Mouse (Mus musculus) layer of hippocampus, adult 2 months (tissue): Measurements from ENCODE around the gene Ctdsp1. TPM values are rescaled to one million over a fixed set of nuclear protein-coding genes. Genes with fewer than 3 reads are reported as not detected.

Experiments
- DNase-seq, 2 experiments: peaks; one replicate each; pipeline ENCODE4 v3.0.0; 2022; ENCODE audit warnings: low spot score in 2 of 2
- H3K27ac ChIP-seq: fragments of 200-600 bp; 2 replicates; pipeline ENCODE4 v1.8.1; 2022
- H3K4me3 ChIP-seq: fragments of 200-600 bp; 2 replicates; pipeline ENCODE4 v1.8.1; 2022; ENCODE audit warnings: mild to moderate bottlenecking
- CTCF ChIP-seq: fragments of 200-600 bp; conservative IDR thresholded peaks from 2 replicates; pipeline ENCODE4 v1.8.1; 2022; ENCODE audit warnings: antibody characterized with exemption, mild to moderate bottlenecking, moderate library complexity
- total RNA-seq, 2 experiments: library from RNA; stranded (reverse); gene quantifications; 2 replicates each; pipeline ENCODE4 v1.2.3; 2021

Ctdsp1 gene
- total RNA-seq, 2 experiments from 2014 or later: 26.4 to 28.8 TPM

- DNase-seq: no peak
- H3K27ac ChIP-seq: no peak overlapping the region
- TF ChIP-seq CTCF: no peak
- no peak overlapping the region for H3K4me3 ChIP-seq
Observed at GRCm38 (mm10) chr1:74384525-74384924, 6.8 kb upstream of the Ctdsp1 start.

DNA sequence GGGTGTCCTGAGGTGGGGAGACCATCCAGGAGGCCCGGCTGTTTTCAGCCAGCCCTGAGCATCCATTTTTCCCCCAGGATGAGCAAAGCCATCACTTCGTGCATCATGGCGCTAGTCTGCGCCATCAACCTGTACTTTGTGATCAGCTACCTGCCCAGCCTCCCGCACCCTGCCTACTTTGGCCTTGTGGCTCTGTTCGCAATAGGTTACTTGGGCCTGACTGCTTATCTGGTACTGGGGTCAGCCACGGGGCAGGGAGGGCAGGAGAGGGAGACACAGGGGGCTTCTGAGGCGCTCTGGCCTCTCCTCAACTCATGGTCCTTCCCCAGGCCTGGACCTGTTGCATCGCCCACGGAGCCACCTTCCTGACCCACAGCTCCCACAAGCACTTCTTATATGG is 6.2 kb upstream of the Ctdsp1 start:
- no peak for TF ChIP-seq CTCF

DNA sequence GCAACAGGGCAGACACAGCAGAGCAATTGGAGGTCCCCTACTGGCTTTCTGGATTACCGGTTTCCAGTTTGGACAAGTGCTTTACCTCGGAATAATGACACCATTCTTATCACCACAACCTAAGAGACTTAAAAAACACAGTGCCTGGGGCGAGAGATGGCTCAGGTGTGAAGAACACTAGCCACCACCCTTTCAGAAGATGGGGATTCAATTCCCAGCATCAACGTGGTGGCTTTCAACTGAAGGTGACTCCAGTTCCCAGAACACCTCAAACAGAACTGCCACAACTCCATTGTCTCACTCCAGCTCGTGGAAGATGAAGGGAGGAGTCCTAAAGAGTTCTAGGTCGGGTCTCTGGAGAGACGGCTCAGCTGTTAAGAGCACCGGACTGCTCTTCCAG is 5.8 kb upstream of the Ctdsp1 start:
- DNase-seq: no peak
- no peak overlapping the region for H3K4me3 ChIP-seq
- H3K27ac ChIP-seq: no peak overlapping the region
- no peak for TF ChIP-seq CTCF

More for the DNA sequence above, 6.2 kb upstream of the Ctdsp1 start:
- Histone ChIP-seq H3K4me3 (no peak overlapping the region), H3K27ac (no peak overlapping the region)
- DNase-seq: no peak

- no peak for TF ChIP-seq CTCF
- H3K4me3 ChIP-seq: peak overlapping the region; percentile 65
- peak overlapping the region; percentile 96 for H3K27ac ChIP-seq
- no peak for DNase-seq
Observed at GRCm38 (mm10) chr1:74386363-74386713, 5.0 kb upstream of the Ctdsp1 start.

DNA sequence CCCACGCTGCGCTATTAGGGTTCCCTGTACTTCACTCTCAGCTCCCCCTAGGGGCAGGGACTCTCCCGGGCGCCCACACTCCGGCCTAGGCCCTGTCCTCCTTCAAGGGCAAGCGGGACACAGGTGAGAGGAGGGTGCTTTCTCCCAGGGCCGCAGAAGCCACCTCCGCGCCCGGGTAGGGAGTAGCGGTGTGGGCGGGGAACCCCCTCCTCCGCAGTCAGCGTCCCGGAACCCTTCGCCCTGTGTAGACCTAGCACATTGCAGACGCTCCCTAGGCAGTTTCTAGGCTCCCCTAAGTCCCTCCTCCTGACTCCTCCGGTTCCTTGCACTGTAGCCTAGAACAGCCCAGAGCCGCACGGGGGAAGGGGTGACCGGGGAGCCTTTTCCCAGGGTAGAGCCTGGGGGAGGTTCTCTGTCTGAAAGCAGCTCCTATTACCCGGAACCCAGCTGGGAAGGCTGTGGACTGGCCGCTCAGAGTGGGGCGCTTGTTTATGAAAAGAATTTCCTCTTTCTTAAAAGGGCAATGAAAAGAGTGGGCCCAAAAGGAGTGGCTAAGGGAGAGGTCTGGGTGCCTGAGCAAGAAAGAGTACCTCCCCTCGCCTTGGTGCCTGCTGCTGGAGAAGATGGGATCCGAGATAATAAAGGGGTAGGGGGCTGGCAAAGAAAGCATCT is 4.5 kb upstream of the Ctdsp1 start:
- peak overlapping the region; percentile 96 for H3K27ac ChIP-seq
- peak; percentile 93 for DNase-seq
- TF ChIP-seq CTCF: peak; percentile 87

DNA sequence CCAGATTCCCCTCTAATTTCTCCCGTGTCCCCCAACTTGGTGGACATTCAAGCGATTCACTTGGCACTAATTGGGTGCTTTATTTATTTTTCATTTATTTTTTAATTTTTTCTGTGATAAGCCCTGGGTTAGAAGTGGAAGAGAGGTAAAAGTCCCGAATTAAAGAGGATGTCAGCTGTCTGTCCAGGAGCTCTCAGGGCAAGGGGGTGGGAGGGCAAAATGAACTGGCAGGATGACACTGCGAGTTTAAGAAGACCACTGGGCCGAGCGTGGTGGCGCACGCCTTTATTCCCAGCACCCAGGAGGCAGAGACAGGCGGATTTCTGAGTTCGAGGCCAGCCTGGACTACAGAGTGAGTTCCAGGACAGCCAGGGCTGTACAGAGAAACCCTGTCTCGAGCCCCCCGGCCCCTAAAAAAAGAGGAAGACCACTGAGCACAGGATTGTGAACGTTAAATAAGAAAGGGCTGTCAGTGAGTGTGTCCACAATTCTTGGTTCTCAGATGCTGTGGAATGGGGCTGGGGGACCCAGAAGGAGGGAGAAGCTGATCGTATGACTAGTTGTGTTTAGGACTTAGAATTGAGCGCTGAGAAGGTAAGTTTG is 3.8 kb upstream of the Ctdsp1 start:
- H3K4me3 ChIP-seq: peak overlapping the region; percentile 65
- no peak for DNase-seq
- peak overlapping the region; percentile 96 for H3K27ac ChIP-seq
- TF ChIP-seq CTCF: no peak

More for the DNA sequence above, 4.5 kb upstream of the Ctdsp1 start:
- H3K4me3 ChIP-seq: peak overlapping the region; percentile 65

- no peak overlapping the region for H3K4me3 ChIP-seq
- H3K27ac ChIP-seq: no peak overlapping the region; the same call in 1 of the 2 replicates
- DNase-seq: no peak
- no peak for TF ChIP-seq CTCF
Observed at GRCm38 (mm10) chr1:74388398-74388920, 2.9 kb upstream of the Ctdsp1 start.

DNA sequence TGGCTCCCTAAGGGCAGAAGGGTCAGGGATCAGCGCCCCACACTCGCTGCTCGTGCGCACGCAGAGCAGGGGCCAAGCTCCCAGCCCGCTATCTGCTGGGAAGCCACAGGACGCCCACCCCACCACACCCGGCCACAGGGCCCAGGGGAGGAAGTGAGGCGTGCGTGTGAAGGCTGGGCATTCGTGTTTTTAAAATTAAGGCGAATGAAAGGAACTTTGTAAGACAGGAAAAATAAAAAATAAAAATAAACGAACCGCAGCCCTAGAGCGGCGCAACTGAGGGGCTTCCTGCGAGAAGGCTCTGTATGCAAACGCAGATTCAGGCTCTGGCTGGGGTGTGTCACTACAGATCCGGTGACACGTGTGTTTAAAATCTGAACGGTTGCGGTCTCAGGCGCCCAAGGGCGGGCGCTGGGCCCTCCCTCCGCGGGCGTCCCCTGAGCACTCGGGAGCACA is 1.4 kb upstream of the Ctdsp1 start:
- Histone ChIP-seq H3K27ac (peak overlapping the region; percentile 95), H3K4me3 (no peak overlapping the region)
- no peak for DNase-seq
- no peak for TF ChIP-seq CTCF

DNA sequence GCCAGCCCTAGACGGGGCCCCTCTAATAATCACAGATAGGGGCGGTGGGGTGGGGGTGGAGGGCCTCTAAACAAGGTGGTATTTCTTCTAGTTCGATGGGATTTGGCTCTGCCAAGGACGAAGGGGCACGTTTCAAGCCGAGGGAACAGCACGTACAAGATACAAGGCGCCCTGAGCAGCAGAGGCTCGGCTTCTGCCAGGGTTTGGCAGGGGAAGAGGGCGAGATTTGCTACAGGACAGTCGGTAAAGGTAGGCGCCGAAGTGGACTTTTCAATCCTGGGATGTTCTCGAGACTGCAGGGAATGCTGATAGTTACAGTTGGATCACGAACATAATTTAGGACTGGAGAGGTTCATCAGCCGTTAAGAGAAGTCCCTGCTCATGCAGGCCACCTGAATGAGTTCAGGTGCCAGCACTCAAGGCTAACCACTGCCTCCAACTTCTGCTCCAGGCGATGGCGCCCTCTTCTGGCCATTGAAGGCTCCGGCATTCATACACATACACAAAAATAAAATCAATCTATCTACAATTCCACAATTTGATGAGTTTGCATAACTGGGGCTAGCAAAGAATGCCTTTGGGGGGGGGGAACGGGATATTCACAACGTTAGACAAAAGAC is 912 bp upstream of the Ctdsp1 start:
- TF ChIP-seq CTCF: peak; percentile 69
- H3K4me3 ChIP-seq: no peak overlapping the region; the same call in 1 of the 2 replicates
- peak overlapping the region; percentile 95 for H3K27ac ChIP-seq
- DNase-seq: no peak

- Histone ChIP-seq H3K27ac (peak overlapping the region; percentile 95), H3K4me3 (peak overlapping the region; percentile 61)
- peak in 1 of 2 experiments; percentile 36 for DNase-seq
- no peak for TF ChIP-seq CTCF
Observed at GRCm38 (mm10) chr1:74391844-74392441, 634 bp downstream of the Ctdsp1 start.

DNA sequence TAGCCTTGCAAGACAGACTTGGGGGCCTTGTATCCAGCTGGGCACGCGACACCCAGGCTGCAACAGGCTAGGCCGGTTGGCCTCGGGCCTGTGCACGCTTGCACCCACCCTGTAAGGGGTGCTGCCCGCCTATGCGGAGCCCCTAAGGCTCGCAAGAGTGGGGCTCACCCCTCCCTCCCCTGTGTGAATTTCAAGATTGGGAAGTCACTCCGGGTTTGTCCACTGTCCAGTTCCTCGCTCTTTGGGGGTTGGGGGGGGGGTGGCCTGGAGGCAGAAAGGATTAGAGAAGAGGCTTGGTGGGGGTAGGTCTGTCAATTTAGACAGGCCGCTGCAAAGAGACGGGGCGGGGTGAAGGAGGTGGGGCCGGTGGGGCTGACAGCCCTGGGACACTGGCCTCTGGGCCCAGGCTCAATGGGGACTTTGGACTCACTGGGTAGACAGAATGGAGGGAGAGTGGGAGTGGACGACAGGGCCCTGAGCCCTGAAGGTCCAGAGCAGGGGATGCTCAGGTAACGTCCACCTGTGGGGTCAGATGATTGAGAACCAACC is 1.2 kb downstream of the Ctdsp1 start:
- TF ChIP-seq CTCF: no peak
- Histone ChIP-seq H3K4me3 (peak overlapping the region; percentile 61), H3K27ac (peak overlapping the region; percentile 95)
- DNase-seq: no peak

- TF ChIP-seq CTCF: peak; percentile 39
- DNase-seq: no peak
- H3K27ac ChIP-seq: peak overlapping the region; percentile 95; the same call in 1 of the 2 replicates
- H3K4me3 ChIP-seq: peak overlapping the region; percentile 61
Observed at GRCm38 (mm10) chr1:74393010-74393409, 1.7 kb downstream of the Ctdsp1 start.

GRCm38 (mm10) chr1:74393697-74394096 is 2.4 kb downstream of the Ctdsp1 start:
- Histone ChIP-seq H3K4me3 (no peak overlapping the region), H3K27ac (no peak overlapping the region)
- no peak for DNase-seq
- TF ChIP-seq CTCF: no peak
